8 mouse cellular contexts compared by ENCODE assay signal in genomic region chr2:172221656-172222393, GRCm38 (mm10). TPM values are rescaled to one million over a fixed set of nuclear protein-coding genes. Genes with fewer than 3 reads are reported as not detected.
DNase-seq lines count a peak whose midpoint lies in the region; ATAC-seq lines count a peak whose summit lies in the region.

No protein-coding gene starts in this region.

- DNase-seq in gastrocnemius, adult 18-20 months (ENCODE audit: low spot score) = peak; percentile 44
- DNase-seq in gastrocnemius, postnatal 25 days = no peak
- DNase-seq in T-cell, adult 2 months (ENCODE audit: low spot score) = peak; percentile 26
- DNase-seq in heart, adult 8-10 months (ENCODE audit: low spot score) = peak; percentile 34
- DNase-seq in layer of hippocampus, postnatal 10 days (ENCODE audit: low spot score in 2 of 2) = peak; percentile 84 to 87
- DNase-seq in spleen, postnatal 4 days (ENCODE audit: low spot score in 2 of 2) = peak; percentile 38 to 85

- peak; percentile 83 for ATAC-seq in common myeloid progenitor, adult 5-6 weeks (replicated peaks; ENCODE audit: low read depth, poor library complexity, severe bottlenecking)
- ATAC-seq in megakaryocyte, adult 5-6 weeks (ENCODE audit: poor library complexity, severe bottlenecking) = peak; percentile 74

RNA-seq across cellular contexts. Expression of gene Mc3r, which starts 26.5 kb away (rescaled TPM):
- total RNA-seq in gastrocnemius, adult 18-20 months (2021) = not detected
- not detected for total RNA-seq in gastrocnemius, postnatal 25 days (2021)
- total RNA-seq in common myeloid progenitor, adult 5-6 weeks (2017) = not detected in 2 replicates
- not detected for total RNA-seq in heart, adult 8-10 months (2022)
- under 1 TPM; 0.29 to 0.39 TPM for total RNA-seq in layer of hippocampus, postnatal 10 days (2021)
- total RNA-seq in megakaryocyte, adult 5-6 weeks (2015) = not detected in 2 replicates
- not detected in 2 replicates for total RNA-seq in megakaryocyte, adult 5-6 weeks (2017)
